Mouse (Mus musculus): Measurements from ENCODE around the gene Trp53bp2.

The Trp53bp2 gene

DNA sequence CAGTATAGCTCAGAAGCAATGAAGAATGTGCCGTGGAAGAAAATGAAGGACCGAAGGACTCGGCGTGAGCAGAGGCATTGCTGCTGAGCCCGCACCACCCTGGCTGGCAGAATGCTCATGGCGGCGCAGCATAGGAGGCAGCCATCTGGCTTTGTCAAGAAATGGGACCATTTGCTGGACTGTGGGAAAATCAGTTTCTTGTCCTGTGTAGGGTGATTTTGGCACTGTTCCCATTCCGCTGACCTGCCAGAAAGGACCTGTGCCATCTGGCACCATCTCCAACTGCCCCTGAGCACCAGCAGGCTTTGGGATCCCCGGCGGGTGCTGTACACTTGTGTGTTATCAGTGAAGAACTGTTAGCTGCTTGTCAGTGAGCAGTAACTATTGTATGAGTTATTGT lies 52.8 kb downstream of the Trp53bp2 start:
- DNase-seq = no peak

DNA sequence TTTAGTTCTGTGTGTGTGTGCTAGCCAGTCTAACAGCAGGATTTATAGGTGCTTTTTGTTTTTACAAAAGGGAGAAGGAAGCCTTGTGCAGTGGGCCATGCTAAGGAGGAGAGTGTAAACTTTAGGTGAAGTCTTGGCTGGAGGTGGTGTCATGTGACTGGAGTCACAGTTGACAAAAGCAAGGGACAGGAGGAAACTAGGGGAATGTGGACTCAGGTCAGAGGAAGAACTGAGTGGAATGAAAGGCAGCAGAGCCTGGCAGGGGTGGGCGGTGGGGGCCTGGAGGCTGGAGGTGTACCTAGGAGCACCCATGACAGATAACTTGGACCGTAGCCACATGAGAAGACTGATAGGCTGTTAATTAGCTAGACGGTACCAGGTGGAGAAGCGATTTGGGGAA lies 56.3 kb downstream of the Trp53bp2 start:
- DNase-seq = no peak

DNA sequence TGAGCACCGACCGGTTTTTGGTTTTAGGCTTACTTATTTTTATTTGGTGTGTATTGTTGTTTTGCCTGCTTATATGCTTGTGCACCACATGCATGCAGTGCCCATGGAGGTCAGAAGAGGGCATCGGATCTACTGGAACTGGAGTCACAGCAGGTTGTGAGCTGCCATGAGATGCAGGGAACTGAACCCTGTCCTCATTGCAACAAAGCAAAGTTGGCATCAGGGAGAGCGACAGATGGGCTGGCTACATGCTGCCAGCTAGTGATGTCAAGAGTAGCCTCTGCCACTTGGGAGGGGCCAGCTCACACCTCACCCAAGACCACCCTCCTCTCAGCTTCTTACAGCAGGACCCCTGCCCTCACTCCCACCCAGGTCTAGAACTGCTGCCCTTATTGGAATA lies 57.0 kb downstream of the Trp53bp2 start:
- DNase-seq = peak; percentile 18

DNA sequence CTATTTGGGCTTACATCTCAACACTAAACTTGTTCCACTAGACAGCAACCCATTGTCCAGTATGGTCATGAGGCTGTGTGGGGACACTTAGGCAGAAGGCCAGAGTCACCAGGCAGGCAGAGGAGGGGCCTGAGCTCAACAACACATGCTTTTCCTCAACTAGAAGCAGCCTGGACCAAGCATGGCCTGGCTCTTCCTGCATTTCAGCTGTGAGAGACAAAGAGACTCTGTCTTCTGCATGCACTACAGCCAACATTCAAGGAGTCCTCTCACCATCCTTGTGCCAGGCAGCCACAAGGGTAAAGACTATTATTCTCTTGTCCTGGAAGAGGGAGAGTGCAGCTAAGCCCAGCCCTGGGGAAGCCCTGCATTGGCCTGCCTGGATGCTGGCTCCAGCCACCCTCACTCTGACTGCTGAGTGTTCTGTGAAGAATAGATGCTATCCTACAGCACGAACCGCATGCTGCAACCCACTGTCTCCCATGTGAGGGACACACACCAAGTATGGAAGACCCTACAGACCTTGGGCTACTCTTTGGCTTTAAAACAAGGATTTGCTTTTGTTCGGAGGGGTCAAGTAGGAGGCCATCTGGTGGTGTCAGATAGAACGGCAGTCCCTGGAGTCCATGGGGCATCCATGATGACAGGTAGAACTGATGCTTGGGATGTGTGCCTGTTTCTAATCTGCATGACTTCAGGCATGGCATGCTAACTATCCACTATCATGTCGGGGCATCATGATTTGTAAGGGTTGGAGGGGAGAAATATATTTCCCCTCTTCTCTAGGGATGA lies 66.2 kb downstream of the Trp53bp2 start:
- no peak for DNase-seq

DNA sequence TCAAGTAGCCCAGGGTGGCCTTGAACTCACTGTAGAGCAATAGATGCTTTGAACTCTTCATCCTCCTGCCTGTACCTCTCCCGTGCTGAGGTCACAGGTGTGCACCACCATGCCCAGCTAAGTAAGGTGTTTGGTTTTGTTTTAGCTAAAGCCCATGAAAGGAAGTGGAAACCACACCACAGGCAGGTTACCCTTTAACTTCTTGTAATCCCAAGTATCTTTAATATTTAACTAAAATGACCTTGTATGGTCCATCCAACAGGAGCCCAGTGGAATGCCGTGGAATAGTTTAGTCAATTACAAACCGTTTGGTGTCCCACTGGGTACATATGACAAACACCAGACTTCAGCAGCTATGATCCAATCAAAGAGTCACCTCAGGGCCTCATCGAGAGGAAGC lies 70.0 kb downstream of the Trp53bp2 start:
- DNase-seq = no peak

DNA sequence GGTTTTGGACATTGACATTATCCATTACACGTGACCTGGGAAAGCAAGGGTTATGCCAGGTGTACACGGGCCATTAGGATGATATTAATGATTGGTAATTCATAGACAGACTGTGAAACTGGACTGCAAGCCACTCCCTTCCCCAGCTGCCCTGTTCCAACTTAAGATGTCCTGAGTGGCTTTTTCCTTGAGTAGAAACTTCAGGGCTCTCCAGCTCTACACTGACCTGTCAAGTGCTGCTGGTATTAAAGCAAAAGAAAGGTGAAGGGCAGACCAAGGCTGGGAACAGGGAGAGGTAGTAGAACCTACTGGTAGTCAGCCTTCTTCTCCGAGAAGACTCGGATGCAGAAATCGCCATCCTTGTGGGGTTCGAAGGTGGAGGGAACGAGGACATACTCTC lies 72.2 kb downstream of the Trp53bp2 start:
- DNase-seq = no peak

- no peak for DNase-seq
Observed at GRCm38 (mm10) chr1:182481646-182482295, 72.8 kb downstream of the Trp53bp2 start.

- no peak for DNase-seq
Observed at GRCm38 (mm10) chr1:182482991-182483909, 74.3 kb downstream of the Trp53bp2 start.

GRCm38 (mm10) chr1:182483910-182484274 lies 74.9 kb downstream of the Trp53bp2 start:
- no peak for DNase-seq

GRCm38 (mm10) chr1:182488503-182488902 lies 79.5 kb downstream of the Trp53bp2 start:
- no peak for DNase-seq

- peak; percentile 95 for DNase-seq
Observed at GRCm38 (mm10) chr1:182489803-182490452, 81.0 kb downstream of the Trp53bp2 start.

DNA sequence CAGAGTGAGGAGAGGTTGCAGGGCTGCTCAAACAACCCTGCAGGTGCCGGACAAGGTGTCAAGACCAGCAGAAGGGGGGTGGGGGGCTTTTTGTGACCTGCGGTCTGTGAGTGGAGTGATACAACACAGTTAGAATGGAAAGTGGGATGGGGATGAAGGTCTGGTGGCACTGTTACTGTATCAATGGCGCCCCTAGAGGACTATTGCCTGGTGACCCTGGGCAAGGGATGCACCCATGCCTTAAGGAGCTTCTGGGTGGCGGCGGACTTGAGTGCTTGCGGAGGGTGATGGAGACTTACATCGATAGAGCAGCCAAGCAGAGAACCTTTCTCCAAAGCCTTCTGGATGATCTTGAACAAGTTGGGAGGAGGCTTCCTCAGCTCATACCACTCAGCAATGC lies 81.6 kb downstream of the Trp53bp2 start:
- no peak for DNase-seq

- no peak for DNase-seq
Observed at GRCm38 (mm10) chr1:182491839-182492238, 82.9 kb downstream of the Trp53bp2 start.

GRCm38 (mm10) chr1:182494285-182495145 lies 85.5 kb downstream of the Trp53bp2 start:
- no peak for DNase-seq

GRCm38 (mm10) chr1:182496685-182497084 lies 87.7 kb downstream of the Trp53bp2 start:
- no peak for DNase-seq

- no peak for DNase-seq
Observed at GRCm38 (mm10) chr1:182497736-182498135, 88.8 kb downstream of the Trp53bp2 start.

GRCm38 (mm10) chr1:182499443-182500089 lies 90.6 kb downstream of the Trp53bp2 start:
- DNase-seq = no peak

- DNase-seq = no peak
Observed at GRCm38 (mm10) chr1:182500224-182500623, 91.3 kb downstream of the Trp53bp2 start.

GRCm38 (mm10) chr1:182500843-182501242 lies 91.9 kb downstream of the Trp53bp2 start:
- DNase-seq = no peak

DNA sequence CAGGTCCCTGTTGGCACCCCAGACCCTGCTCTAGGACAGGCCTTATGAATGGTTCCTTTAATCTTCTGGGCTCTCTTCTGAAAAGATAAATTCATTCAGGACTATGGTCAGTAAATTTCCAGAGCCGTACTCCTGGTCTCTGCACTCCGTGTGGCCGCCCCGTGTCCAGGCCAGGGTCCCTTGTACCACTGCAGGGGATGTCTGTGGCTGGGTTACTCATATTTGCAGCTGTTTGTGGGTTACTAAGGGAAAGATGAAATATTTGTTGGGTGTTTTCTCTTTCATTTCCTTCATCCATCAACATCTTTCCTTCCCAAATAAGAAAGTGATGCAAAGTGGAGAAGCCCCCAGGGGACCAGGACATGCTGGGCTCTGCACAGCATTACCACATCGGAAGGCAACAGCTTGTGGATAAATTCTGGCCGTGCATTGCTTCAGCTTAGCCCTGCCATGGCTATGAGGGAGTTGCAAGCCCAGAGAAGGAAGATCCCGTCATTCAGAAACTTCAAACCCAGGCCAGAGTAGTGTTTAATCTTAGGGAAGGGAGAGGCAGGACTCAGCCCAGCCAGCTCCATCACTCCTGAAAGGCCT lies 92.9 kb downstream of the Trp53bp2 start:
- DNase-seq = no peak

GRCm38 (mm10) chr1:182502491-182503050 lies 93.6 kb downstream of the Trp53bp2 start:
- no peak for DNase-seq
